Mouse (Mus musculus): ENCODE measurements around the gene Aifm2. TPM values are rescaled to one million over a fixed set of nuclear protein-coding genes. Genes with fewer than 3 reads are reported as not detected.

The Aifm2 gene
- polyA plus RNA-seq, 2 experiments = 12.9 to 14.9 TPM

GRCm38 (mm10) chr10:61694870-61695670, 20.0 kb upstream of the Aifm2 start, which contains the start of gene Tysnd1:
Tysnd1 (plus strand) TSS chr10:61695514.
- 1% methylated on average over 40 of the region's 42 CpGs for WGBS
- DNase-seq (ENCODE audit: low spot score) = peak; percentile 100
- 0 out of 2 replicates have a peak, but pooled peaks have one; percentile 60 for TF ChIP-seq POLR2A (IDR thresholded peaks at IDR 0.05; ENCODE audit: borderline replicate concordance, extremely low read depth, insufficient read depth, insufficient read length)
- Histone ChIP-seq H3K27ac (replicated peaks; ENCODE audit: low read depth, low read length) (0 out of 2 replicates have a peak within 1 kb of the TSS, but pooled peaks have one; percentile 40), H3K27me3 (ENCODE audit: control insufficient read depth, insufficient read depth, low read length) (no peaks in the 10 kb centered on the region), H3K9ac (ENCODE audit: low read depth, low read length, severe bottlenecking) (peak within 1 kb of the TSS; percentile 73), H3K36me3 (ENCODE audit: control insufficient read depth, insufficient read depth, low read length) (peaks cover 41% of the 10 kb centered on the region), H3K4me3 (replicated peaks; ENCODE audit: low read length) (peak within 1 kb of the TSS; percentile 86), H3K4me1 (ENCODE audit: control insufficient read depth, insufficient read depth, low read length) (peaks cover 14% of the 10 kb centered on the region), H3K9me3 (ENCODE audit: control insufficient read depth, low read length) (no peaks in the 10 kb centered on the region), H3K4me2 (replicated peaks; ENCODE audit: low read depth, low read length, severe bottlenecking) (peak within 1 kb of the TSS; percentile 99)
- ATAC-seq (ENCODE audit: low FRiP score, low read depth) = peak; percentile 93

DNA sequence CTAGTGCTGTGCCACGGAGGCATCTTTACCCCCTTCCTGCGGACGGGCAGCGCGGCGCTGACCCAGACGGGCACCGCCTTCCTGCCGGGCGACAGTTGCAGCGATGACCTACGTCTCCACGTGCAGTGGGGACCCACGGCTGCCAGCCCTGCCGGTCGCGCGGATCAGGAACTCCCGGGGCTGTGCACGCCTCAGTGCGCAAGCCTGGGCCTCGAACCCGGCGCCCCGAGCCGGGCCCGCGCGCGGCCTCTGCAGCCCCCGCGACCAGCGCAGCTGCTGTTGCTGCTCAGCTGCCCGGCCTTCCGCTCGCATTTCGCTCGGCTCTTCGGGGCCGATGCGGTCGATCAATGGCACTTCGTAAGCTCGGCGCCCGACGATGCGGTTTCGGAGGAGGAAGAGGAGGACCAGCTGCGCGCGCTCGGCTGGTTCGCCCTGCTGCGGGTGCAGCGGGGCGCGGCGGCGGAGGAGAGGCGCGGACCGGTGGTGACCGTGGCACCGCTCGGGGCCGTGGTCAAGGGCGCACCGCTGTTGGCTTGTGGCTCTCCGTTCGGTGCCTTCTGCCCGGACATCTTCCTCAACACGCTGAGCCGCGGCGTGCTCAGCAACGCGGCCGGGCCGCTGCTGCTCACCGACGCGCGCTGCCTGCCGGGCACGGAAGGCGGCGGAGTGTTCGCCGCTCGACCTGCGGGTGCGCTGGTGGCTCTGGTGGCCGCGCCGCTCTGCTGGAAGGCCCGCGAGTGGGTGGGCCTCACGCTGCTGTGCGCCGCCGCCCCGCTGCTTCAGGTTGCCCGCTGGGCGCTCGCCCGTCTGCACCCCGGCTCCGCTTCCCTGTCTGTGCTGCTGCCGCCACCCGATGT, 19.1 kb upstream of the Aifm2 start:
- ATAC-seq (ENCODE audit: low FRiP score, low read depth) = peak; percentile 31
- Histone ChIP-seq H3K4me1 (ENCODE audit: control insufficient read depth, insufficient read depth, low read length) (peaks cover 14% of the 10 kb centered on the region), H3K27me3 (ENCODE audit: control insufficient read depth, insufficient read depth, low read length) (no peaks in the 10 kb centered on the region), H3K4me3 (replicated peaks; ENCODE audit: low read length) (peak overlapping the region; percentile 86), H3K4me2 (replicated peaks; ENCODE audit: low read depth, low read length, severe bottlenecking) (peak overlapping the region; percentile 99), H3K9me3 (ENCODE audit: control insufficient read depth, low read length) (no peaks in the 10 kb centered on the region), H3K36me3 (ENCODE audit: control insufficient read depth, insufficient read depth, low read length) (peaks cover 33% of the 10 kb centered on the region), H3K27ac (replicated peaks; ENCODE audit: low read depth, low read length) (0 out of 2 replicates have a peak overlapping the region, but pooled peaks have one; percentile 9), H3K9ac (ENCODE audit: low read depth, low read length, severe bottlenecking) (peak overlapping the region; percentile 73)
- WGBS = 1% methylated on average over 54 of the region's 111 CpGs
- DNase-seq (ENCODE audit: low spot score) = no peak
- 0 out of 2 replicates have a peak, but pooled peaks have one; percentile 3 for TF ChIP-seq POLR2A (IDR thresholded peaks at IDR 0.05; ENCODE audit: borderline replicate concordance, extremely low read depth, insufficient read depth, insufficient read length)

GRCm38 (mm10) chr10:61696560-61696823, 18.6 kb upstream of the Aifm2 start:
- DNase-seq (ENCODE audit: low spot score) (no peak), ATAC-seq (ENCODE audit: low FRiP score, low read depth) (no peak)
- Histone ChIP-seq H3K4me3 (replicated peaks; ENCODE audit: low read length) (peak overlapping the region; percentile 86), H3K36me3 (ENCODE audit: control insufficient read depth, insufficient read depth, low read length) (peaks cover 29% of the 10 kb centered on the region), H3K27ac (replicated peaks; ENCODE audit: low read depth, low read length) (no peak overlapping the region), H3K4me2 (replicated peaks; ENCODE audit: low read depth, low read length, severe bottlenecking) (peak overlapping the region; percentile 99), H3K9ac (ENCODE audit: low read depth, low read length, severe bottlenecking) (peak overlapping the region; percentile 73), H3K9me3 (ENCODE audit: control insufficient read depth, low read length) (no peaks in the 10 kb centered on the region), H3K4me1 (ENCODE audit: control insufficient read depth, insufficient read depth, low read length) (peaks cover 14% of the 10 kb centered on the region), H3K27me3 (ENCODE audit: control insufficient read depth, insufficient read depth, low read length) (no peaks in the 10 kb centered on the region)
- WGBS = 14% methylated on average over 15 of the region's 19 CpGs
- TF ChIP-seq POLR2A (IDR thresholded peaks at IDR 0.05; ENCODE audit: borderline replicate concordance, extremely low read depth, insufficient read depth, insufficient read length) = no peak

DNA sequence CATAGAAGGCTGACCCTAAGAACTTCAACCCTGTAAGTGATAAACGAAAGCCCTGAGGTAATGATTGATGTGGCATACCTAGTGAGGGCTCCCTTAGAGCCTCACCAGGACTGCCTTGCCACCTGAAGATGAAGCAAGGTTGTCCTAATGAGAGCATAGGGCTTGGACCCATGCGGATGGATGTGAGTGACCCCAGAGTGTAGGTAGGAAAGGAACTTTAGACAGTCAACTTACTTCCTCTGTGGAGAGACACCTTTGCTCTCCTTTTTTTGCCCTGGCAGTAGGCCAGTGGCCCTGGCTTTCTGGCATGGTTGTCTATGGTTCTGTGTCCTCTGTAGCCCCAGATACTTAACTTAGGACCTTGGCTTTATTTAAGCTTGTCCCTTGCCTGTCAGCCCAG, 18.0 kb upstream of the Aifm2 start:
- DNase-seq (ENCODE audit: low spot score) (no peak), ATAC-seq (ENCODE audit: low FRiP score, low read depth) (no peak)
- 84% methylated on average over 2 of the region's 2 CpGs for WGBS
- H3K27me3 ChIP-seq (ENCODE audit: control insufficient read depth, insufficient read depth, low read length) = no peaks in the 10 kb centered on the region
- peak overlapping the region; percentile 73; the same call in 1 of the 2 replicates for H3K9ac ChIP-seq (ENCODE audit: low read depth, low read length, severe bottlenecking)
- H3K36me3 ChIP-seq (ENCODE audit: control insufficient read depth, insufficient read depth, low read length) = peaks cover 29% of the 10 kb centered on the region
- H3K27ac ChIP-seq (replicated peaks; ENCODE audit: low read depth, low read length) = no peak overlapping the region
- H3K4me3 ChIP-seq (replicated peaks; ENCODE audit: low read length) = peak overlapping the region; percentile 86
- H3K4me1 ChIP-seq (ENCODE audit: control insufficient read depth, insufficient read depth, low read length) = peaks cover 14% of the 10 kb centered on the region
- peak overlapping the region; percentile 99 for H3K4me2 ChIP-seq (replicated peaks; ENCODE audit: low read depth, low read length, severe bottlenecking)
- no peak for TF ChIP-seq POLR2A (IDR thresholded peaks at IDR 0.05; ENCODE audit: borderline replicate concordance, extremely low read depth, insufficient read depth, insufficient read length)
- no peaks in the 10 kb centered on the region for H3K9me3 ChIP-seq (ENCODE audit: control insufficient read depth, low read length)

DNA sequence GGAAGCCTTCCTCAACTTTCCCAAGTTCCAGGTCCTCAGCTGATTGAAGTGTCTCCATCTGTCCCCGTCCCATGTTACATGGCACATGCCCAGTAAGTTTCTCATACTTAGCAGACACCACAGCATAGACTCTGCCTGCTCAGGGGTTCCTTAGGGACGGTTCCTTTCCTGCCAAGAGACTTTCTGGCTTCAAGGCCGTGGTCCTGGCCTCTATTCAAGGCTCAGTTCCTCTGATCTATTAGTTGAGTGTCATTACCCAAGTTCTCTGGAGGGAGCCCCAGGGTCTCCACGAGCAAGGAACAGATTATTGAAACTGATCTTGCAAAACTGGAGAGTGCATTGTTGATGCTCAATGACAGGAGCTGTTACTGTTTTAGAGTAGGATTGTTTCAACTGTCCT, 10.4 kb upstream of the Aifm2 start:
- no peaks in the 10 kb centered on the region for H3K4me1 ChIP-seq (ENCODE audit: control insufficient read depth, insufficient read depth, low read length)
- no peak for DNase-seq (ENCODE audit: low spot score)
- H3K4me3 ChIP-seq (replicated peaks; ENCODE audit: low read length) = no peak overlapping the region
- ATAC-seq (ENCODE audit: low FRiP score, low read depth) = no peak
- H3K9me3 ChIP-seq (ENCODE audit: control insufficient read depth, low read length) = no peaks in the 10 kb centered on the region
- H3K27me3 ChIP-seq (ENCODE audit: control insufficient read depth, insufficient read depth, low read length) = no peaks in the 10 kb centered on the region
- no peak overlapping the region for H3K9ac ChIP-seq (ENCODE audit: low read depth, low read length, severe bottlenecking)
- 75% methylated on average over 4 of the region's 4 CpGs for WGBS
- peaks cover 30% of the 10 kb centered on the region for H3K36me3 ChIP-seq (ENCODE audit: control insufficient read depth, insufficient read depth, low read length)
- TF ChIP-seq POLR2A (IDR thresholded peaks at IDR 0.05; ENCODE audit: borderline replicate concordance, extremely low read depth, insufficient read depth, insufficient read length) = no peak
- no peak overlapping the region for H3K27ac ChIP-seq (replicated peaks; ENCODE audit: low read depth, low read length)
- no peak overlapping the region for H3K4me2 ChIP-seq (replicated peaks; ENCODE audit: low read depth, low read length, severe bottlenecking)
